Mouse (Mus musculus): ENCODE data around the gene Ascc1.
A peak's percentile ranks its signal among the peaks of the same experiment; 100 is the strongest.

Gene Ascc1

DNA sequence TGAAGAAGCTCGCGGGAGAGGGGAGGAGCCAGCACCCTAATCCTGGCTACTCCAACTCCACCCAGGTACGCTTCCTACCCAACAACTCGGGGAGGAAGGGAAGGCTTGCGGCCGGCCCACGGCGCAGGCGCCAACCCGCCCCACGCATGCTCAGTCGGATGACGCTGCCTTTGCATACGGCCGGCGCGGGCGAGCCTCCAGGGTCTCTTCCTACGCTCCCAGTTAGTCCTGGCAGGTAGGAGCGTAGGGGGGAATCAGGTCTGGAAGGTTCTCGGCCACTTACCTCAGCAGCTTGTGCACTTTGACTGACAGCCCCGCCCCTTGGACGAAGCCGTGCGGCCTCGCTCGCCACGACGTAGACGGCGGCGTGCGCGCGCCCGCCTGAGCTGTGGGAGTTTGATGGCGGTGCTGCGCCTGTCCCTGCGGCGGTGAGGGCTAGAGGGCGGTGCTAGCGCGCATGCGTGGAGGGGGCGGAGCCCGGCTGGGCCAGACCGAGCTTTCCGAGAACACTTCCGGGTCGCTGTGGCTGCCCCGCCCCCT is at the start of gene Ascc1, which contains the start of gene Anapc16:
Gene Ascc1, plus strand, starts transcription at position 133 of the 540 bp plus-strand sequence.
Gene Anapc16, minus strand, starts transcription at position 463 of the 540 bp plus-strand sequence.
- DNase-seq = peak; percentile 98

DNA sequence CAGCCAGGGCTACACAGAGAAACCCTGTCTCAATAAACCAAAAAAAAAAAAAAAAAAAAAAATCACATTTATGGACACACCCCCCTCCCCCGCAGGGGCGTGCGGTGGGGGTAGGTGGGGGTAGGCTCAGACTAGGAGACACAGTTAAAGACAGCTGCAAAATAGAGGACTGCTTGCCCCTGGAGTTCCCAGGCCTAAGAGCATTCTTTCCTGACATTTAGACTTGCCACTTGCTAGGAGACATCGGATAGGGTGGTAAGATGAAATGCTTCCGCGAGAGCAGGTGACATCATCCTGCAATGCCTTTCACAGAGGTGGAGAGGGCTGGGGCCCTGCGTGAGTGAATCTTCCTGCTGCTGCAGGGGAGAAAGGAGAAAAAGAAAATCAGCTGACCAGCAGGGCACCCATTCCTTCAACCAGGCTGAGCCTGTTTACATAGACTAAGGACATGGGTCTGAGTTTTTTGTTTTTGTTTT is 49.0 kb upstream of the Ascc1 start:
- no peak for DNase-seq

DNA sequence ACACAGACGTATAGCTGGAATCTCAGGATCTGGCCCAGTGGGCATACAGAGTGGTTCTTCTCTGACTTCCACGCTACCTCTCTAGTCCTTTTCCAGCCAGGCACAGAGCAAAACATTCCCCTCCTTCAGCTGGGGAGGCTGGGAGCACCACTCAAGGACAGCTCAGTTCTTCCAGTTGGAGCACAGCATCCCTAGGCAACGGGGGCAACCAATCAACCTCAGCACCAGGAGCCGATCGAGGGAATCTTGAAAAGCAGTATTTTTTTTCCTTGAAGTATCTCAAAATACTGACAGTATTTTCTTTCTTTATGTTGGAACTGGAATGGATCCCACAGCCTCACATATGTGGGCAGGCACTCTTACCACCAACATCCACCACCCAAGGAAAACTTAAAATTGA is 45.9 kb upstream of the Ascc1 start:
- no peak for DNase-seq

DNA sequence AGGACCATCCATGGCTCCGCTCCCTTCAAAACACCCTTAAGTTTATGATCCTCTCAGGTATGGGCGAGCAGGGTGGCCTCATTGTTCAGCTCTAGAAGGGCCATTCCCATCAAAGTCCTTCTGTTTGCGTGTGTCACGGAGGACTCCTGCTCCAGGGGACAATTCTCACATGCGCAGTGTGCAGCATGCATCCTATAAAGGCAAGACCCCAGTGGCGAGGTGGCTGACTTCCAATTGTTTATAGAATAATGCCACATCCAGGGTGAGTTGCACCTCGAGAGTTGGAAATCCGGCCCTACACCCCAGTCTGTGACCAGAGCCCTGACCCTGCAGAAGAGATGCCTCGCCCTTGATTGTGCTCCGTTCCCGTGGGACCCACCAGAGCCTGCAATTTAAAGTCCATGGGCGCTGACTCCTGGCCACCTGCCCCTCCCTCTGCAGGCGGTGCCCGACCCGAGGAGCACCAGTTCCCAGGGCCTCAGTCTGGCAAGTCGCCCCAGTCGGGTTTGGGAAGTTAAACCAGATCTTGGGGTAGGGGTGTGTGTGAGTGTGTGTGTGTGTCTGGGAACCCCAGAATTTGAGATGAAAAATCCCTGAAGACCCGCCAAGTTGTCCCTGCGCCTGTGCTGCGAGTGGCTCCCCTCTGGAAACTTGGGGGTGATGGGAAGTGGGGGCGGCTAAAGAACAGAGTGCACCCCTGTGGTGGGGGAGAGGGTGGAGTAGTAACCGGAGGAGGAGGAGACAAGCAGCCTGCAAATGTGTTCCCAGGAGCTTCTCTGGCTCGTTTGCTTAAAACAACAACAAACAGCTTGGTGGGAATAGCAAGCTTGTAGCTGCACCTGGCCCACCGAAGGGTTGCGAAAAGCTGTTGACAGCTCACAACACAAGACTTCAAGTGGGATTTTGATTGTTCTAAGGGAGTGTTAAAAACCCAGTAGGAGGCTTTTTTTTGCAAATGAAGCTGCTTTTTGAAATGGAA is 45.1 kb upstream of the Ascc1 start:
- no peak for DNase-seq

DNA sequence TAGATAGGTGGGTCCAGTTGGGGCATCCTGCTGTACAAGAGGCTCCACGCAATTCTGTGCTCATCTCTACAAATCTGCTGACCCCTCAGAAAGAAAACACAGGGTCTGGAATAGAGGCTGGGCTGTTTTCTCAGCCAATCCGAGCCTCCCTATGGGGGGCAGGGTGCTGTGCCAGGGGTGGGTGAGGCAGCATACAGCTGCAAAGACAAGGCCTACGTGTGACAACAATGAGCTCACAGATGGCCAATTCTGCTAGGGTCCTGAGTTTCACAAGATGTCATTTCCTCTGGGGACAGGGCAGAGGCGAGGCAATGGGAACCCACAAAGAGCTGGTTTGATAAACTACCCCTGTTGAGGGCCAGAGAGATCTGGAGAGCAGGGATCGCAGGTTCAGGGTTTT is 44.1 kb upstream of the Ascc1 start:
- no peak for DNase-seq

DNA sequence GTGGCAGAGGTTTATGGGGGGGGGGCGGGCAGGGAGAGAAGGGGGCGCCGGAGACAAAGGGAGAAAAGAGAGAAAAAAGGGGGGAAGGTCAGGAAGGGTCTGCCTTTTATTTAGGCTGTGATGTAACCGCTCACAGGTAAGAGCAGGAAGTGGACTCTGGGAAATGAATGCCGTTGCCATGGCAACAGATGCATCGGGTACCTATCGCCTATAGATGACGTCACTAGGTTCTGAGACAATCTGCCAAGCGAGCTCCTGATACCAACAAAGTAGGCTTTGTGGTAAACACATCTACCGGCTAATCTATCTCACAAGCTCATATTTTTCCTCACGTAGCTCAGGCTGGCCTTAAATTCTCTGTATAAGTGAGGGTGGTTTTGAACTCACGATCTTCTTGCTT is 43.1 kb upstream of the Ascc1 start:
- no peak for DNase-seq

DNA sequence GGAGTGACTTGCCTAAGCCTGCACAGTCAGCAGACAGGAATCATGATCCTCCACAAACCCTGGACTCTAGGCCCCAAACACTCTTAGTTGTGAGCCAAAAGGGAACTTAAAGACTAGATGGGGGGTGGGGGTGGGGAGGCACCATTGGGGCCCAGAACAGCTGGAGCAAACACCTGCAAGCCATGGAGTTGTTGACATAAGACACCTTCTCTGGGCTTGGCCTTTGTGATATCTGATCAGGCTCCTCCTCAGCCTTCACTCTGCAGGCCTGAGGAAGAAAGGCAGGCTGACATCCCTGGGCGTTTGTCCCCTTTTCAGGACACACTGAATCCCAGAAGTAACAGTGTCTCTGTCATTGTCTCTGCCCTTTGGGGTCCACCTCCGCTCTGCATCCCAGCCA is 39.0 kb upstream of the Ascc1 start:
- DNase-seq = no peak

DNA sequence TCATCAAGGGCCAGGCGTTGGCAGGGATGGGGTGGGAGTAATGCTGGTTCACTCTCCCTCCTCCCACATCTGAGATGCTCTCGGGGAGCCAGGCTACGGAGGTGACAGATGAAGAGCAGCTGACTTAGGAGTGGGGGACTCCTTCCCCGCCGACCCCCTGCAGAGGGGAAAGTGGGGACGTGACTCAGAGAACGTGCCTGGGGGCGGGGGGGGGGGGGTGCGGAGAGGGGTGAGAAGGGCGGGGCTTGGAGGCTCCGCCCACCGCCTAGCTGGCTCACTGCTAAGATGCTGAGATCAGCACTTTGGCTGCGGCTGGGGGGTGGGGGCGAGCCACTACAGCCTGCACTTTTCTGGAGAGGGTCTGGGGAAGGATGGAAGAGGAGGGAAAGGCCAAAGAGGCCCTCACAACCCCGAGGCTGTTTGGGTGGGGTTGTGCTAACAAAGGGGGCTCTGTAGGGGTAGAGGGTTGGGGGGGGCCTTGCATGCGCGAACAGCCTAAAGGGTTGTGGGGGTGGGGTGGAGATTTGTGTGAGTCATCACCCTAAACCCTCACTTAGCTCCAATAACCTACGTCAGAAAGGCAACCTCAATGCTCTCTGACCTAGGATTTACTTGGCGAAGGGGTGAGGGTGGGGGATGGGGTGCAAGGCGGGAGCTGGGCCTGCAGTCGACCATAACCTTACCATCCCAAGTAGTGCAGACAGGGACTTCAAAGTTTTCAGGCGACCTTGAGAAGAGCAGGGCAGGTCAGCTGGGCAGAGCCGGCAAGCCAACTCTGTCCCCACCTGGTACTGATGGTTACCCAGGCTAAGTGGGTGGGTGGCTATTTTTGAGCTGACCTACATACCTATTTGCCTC is 37.9 kb upstream of the Ascc1 start:
- DNase-seq = peak; percentile 87

DNA sequence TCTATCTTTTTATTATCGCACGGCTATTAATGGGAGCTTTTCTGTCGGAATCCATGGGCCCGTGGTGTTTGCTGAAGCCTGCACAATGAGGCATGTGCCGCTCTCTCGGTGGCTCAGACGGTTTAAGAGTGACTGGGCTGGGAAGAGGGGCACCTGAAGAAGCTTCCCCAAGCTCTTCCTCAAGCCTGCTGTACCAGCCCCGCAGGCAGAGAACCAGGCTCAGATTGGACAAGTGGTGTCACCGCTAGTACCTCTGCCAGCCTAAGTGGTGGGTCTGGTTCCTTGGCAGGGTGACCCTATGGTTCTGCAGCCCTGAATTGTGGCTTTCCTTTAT is 37.3 kb upstream of the Ascc1 start:
- DNase-seq = peak; percentile 34

DNA sequence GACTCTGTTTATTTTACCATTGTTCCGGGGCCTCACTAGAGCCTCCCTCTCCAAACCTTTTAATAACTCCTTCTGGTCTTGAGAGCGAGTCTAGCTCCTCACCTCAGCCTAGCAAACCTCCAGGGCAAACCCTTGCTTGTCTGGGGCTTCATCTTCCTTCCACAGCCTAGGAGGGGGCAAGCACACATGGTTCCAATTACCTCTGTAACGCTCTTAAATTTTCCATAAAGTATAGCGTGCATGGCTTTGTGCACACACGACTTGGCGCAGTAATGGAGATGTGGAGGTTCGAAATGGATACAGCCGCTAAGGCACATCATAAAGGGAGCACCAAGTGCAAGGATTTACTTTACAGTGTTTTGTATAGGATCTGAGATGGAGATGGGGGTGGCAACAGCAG is 36.8 kb upstream of the Ascc1 start:
- DNase-seq = peak; percentile 73

DNA sequence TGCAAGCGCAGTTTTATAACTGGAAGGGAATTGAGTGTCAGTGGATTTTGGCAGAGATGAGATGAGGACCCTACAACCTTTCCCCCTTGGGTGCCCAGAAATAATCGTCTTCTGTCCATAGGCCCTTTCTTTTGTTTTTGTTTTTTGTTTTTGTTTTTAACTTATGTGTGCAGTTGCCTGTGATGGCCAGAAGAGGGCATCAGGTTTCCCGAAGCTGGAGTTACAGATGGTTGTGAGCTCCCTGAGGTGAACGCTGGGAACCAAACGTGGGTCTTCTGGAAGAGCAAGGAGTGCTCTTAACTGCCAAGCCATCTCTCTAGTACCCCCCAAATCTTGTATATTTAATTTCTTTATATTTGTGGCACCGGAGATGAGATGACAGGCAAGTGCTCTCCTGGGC is 35.9 kb upstream of the Ascc1 start:
- DNase-seq = no peak

DNA sequence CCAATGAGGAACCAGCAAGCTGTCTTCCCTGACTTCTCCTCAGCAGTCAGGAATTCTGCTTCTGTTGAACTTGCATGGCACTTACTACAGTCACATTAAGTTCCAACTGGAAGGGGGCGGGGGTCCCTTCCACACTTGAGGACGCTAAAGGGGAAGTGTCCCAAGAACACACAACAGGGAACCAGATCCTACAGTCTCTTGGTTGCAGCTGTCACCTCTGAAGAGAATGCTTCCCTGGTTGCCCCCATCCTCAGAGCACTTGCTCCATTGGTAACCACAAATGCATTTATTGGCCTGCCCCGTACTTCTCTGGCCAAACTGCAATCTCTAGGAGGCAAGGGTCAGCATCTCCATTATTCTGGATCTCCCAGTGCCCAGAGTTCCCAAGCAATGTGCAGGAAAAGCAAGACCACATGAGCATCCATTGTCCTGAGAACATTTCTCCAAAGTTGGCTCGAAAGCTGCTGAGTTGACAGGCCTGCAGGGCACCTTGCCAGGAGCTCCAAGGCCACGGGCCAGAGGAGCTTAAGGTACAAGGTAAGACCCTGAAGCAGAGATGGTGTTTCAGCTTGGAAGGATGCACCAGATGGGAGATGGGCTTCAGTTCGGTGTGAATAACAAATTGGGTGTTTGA is 35.2 kb upstream of the Ascc1 start:
- no peak for DNase-seq

DNA sequence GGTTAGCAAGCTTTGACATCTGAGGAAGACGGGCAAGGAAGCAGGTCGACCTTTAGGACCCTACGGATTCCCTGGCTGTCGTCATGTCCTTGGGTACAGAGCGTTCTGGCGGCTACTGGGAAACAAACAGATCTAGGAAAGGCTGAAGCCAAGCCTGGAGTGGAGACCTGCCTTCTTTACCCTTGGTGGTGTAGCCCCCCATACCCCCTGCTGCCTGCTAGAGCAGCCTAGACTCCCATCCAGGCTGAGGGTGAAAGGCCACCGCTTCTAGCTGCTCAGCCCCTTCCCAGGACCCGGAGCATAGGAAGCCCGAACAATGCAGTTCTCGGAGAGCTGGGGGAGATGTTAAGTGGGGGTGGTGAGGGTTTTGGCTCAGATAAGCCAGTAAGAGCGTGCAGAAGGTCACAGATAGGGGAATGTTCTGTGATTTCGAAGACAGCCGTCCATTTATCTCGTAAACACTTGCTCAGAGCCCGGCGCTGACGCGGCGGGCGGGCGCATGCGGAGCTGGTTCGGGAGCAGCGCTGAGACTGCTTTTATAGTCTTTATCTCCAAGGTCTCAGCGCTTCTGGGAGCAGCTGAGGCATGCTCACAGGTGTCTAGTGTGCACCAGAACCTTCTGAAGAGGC is 32.7 kb upstream of the Ascc1 start:
- peak; percentile 83 for DNase-seq

DNA sequence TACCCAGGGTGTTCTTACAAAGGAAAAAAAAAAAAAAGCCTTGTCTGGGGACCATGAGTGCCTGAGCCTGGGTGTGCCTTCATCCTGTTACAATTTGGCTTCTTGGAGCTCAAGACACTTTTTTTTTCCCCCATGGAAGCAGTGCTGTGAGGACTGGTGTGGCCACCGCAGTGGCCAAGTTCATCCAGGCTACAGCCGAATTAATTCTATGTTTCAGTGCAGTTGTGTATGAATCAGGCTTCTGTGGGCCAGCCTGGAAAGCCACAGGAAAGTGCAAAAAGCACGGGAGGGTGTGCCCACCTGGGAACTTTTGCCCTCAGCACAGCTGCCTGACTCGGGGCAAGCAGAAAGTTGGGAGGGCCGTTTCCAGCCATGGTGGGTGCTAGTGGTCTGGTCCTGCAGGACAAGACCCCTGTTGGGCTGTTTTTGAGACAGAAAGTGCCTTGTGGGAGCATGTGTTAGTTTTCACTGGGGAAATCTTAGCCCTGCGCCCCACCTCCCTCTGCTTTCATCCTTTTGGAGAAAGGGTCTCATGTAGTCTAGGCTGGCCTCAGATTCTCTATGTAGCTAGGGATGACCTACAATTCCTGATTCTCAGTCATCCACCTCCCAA is 32.0 kb upstream of the Ascc1 start:
- DNase-seq = no peak

DNA sequence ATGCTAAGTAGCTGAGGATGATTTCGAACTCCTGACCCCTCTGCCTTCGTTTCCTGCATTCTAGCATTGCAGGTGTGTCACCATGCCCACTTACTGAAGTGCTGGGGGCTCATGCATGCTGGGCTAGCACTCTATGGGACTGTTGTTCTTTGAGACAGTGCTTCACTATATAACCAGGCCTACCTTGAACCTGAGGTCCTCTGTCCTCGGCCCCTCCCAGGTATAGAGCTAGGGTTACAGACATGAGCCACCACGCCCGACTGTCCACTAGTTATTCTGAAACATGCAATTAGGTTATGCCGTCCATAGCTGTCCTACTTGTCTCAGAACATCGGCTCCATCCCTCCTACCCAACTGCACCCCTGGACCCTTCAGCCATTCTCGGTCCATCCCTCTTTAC is 30.8 kb upstream of the Ascc1 start:
- no peak for DNase-seq

DNA sequence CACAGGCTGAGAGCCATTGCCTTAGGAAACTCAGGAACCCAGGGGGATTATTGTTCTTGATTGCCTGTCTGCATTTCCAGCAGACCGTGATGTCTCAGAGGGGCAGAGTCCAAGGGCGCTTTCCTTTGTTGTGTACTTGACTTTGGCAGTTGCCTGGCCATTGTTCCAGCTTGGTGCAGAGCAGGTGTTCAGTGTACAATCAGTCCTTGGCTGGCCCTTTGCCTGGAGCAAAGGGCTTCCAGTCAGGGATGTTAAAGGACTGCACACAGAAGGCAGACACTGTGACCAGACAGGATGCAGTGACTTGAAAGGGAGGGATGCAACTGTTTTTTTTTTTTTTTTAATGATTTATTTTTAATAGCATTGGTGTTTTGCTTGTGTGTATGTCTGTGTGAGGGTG is 30.1 kb upstream of the Ascc1 start:
- no peak for DNase-seq

DNA sequence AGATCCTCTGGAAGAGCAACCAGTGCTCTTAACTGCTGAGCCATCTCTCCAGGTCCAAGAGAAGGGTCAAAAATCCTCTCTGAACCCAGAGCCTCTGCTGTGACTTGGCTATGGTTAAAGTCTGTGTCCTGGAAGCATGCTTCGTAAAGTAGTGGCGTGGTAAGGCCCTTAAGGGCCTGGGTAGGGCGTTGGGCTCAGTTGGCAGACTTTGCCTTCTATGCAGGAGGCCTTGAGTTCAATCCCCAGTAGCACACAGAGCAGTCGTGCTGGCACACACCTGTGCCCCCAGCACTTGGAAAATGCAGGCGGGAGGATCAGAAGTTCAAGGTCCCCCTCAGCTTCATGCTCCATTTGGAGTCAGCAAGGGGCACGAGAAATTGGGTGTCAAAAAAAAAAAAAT is 29.6 kb upstream of the Ascc1 start:
- no peak for DNase-seq

DNA sequence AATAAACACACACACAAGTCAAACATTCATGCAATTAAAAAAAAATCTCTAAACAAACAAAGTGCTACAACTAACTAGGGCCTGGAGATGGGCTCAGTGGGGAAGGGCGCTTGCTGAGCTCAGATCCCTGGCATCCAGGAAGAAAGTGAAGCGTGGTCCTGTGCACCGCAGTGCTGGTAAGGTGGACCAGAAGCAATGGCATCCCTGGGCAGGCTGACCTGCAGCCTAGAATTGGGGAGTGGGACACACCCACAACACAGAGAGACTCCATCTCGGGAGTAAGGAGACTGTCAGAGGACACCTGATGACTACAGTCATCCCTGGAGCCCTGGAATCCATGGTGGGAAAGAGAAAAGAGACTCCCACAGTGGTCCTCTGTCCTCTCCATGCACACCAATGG is 29.2 kb upstream of the Ascc1 start:
- no peak for DNase-seq

DNA sequence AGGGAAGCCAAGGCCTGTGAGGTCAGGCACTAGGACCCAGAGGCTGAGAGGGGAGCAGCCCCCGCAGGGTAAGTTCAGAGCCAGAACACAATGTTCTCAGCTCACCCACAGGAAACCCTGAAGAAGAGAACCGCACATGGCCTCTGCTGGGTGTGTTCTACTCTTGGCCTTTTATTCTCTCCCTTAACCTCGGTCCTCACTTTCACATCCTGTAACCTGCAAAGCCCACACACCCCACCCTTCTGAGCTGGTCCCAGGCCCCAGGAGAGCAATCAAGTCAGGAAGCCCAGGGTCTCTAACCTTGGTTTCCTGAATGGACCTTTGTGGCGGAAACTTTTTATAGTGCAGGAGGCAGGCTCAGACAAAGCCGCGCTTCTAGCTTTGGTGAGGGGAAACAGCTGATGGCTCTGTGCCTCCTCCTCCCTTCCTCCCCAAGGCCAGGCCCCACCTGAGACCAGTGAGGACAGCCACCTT is 28.4 kb upstream of the Ascc1 start:
- DNase-seq = peak; percentile 71

DNA sequence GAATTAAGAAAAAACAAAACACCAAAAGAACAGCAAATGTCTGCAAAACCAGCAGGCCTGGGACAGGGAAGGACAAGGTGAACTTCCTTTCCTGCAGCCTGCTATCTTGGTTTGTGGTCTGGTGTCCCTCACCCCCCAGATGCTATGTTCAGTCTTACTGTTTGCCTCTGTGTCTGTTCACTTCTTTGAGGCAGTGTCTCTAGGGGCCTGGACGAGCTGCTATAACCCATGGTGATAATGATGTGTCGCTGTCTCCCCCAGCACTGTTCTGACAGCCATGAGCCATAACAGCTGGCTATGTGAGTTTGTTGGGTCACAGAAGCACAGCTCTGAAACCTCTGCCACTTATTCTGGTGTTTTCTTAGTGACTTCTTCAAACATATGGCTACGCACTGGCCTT is 27.8 kb upstream of the Ascc1 start:
- no peak for DNase-seq

DNA sequence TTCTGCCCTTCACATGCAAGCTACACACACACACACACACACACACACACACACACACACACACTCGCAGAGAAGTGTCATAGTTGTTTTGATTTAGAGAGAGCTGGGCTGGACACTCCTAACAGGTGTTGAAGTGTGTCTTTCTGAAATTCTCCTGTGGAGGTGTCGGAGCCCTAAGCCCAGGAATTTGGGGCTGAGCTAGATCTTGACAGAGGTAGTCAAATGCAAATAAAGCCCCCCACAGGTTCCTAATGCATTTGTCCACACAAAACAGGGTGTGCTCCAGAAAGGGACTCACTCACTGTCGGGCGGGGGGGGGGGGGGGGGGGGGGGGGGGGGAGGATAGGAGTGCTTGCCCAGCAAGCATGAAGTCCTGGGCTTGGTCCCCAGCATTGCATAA is 25.5 kb upstream of the Ascc1 start:
- no peak for DNase-seq

All from embryo, embryonic 11 days (tissue).